Mouse (Mus musculus) liver, postnatal 0 days (tissue): ENCODE results near the gene Copz1.

Experiments
- CTCF ChIP-seq: sonication (generic); IDR thresholded peaks from 2 replicates; pipeline ENCODE4 v1.5.1; 2016; ENCODE audit warnings: antibody characterized with exemption, low read depth
- EP300 ChIP-seq: IDR thresholded peaks from 2 replicates; pipeline ENCODE4 v1.6.1; 2016; ENCODE audit warnings: antibody characterized with exemption, low read depth, mild to moderate bottlenecking

DNA sequence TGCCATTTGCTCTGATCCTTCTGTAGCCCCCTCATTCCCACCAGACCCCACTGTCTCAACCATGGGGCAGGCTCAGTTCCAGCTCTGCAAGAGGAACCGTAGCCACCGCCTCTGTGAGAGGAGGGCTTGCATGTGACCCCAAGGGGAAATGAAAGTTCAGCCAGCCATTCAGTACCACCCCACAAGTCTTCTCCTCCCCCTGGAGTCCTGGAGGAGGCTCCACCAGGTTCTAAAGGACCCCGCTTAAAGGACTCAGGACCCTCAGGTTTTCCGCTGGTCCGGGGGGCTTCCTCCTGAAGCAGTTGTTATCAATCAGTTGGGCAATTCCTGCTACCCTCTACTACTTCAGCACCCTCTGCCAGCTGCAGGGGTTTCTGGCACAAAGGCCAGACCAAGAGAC, 61.2 kb downstream of the Copz1 start:
- TF ChIP-seq CTCF (no peak), EP300 (no peak)
